Mouse (Mus musculus): ENCODE results near the gene Taf1c.
A peak's percentile ranks its signal among the peaks of the same experiment; 100 is the strongest.

Taf1c gene

GRCm38 (mm10) chr8:119604996-119605395 is at the start of gene Taf1c:
Gene Taf1c (minus strand): TSS chr8:119605222.
- peak; percentile 79 to 84 for DNase-seq

GRCm38 (mm10) chr8:119651324-119651723 is 46.3 kb upstream of the Taf1c start:
- no peak for DNase-seq

GRCm38 (mm10) chr8:119646846-119647245 is 41.8 kb upstream of the Taf1c start:
- no peak for DNase-seq

- no peak for DNase-seq
Observed at GRCm38 (mm10) chr8:119646197-119646596, 41.2 kb upstream of the Taf1c start.

- no peak for DNase-seq
Observed at GRCm38 (mm10) chr8:119644981-119645597, 40.1 kb upstream of the Taf1c start.

- DNase-seq, result no peak
Observed at GRCm38 (mm10) chr8:119644429-119644960, 39.5 kb upstream of the Taf1c start.

- no peak for DNase-seq
Observed at GRCm38 (mm10) chr8:119642960-119643359, 37.9 kb upstream of the Taf1c start.

- DNase-seq, result no peak
Observed at GRCm38 (mm10) chr8:119641058-119641457, 36.0 kb upstream of the Taf1c start.

GRCm38 (mm10) chr8:119639798-119640197 is 34.8 kb upstream of the Taf1c start:
- DNase-seq, result no peak

- no peak for DNase-seq
Observed at GRCm38 (mm10) chr8:119638261-119638660, 33.2 kb upstream of the Taf1c start.

GRCm38 (mm10) chr8:119637381-119637780 is 32.4 kb upstream of the Taf1c start:
- DNase-seq, result no peak

- no peak for DNase-seq
Observed at GRCm38 (mm10) chr8:119636766-119637165, 31.7 kb upstream of the Taf1c start.

- DNase-seq, result no peak
Observed at GRCm38 (mm10) chr8:119635958-119636357, 30.9 kb upstream of the Taf1c start.

- no peak for DNase-seq
Observed at GRCm38 (mm10) chr8:119635378-119635777, 30.4 kb upstream of the Taf1c start, which contains the start of gene Kcng4. Gene Kcng4 (minus strand): TSS chr8:119635680.

- no peak for DNase-seq
Observed at GRCm38 (mm10) chr8:119634616-119635336, 29.8 kb upstream of the Taf1c start.

- no peak for DNase-seq
Observed at GRCm38 (mm10) chr8:119632909-119633308, 27.9 kb upstream of the Taf1c start.

GRCm38 (mm10) chr8:119632246-119632645 is 27.2 kb upstream of the Taf1c start:
- no peak for DNase-seq

- no peak for DNase-seq
Observed at GRCm38 (mm10) chr8:119630841-119631240, 25.8 kb upstream of the Taf1c start.

- DNase-seq, result no peak
Observed at GRCm38 (mm10) chr8:119627613-119628359, 22.8 kb upstream of the Taf1c start.

GRCm38 (mm10) chr8:119627199-119627598 is 22.2 kb upstream of the Taf1c start:
- no peak for DNase-seq

- DNase-seq, result no peak
Observed at GRCm38 (mm10) chr8:119625788-119626187, 20.8 kb upstream of the Taf1c start.

- DNase-seq, result no peak
Observed at GRCm38 (mm10) chr8:119624916-119625315, 19.9 kb upstream of the Taf1c start.

- DNase-seq, result no peak
Observed at GRCm38 (mm10) chr8:119623744-119624143, 18.7 kb upstream of the Taf1c start.
